Mouse (Mus musculus): ENCODE measurements around the gene Mapk1ip1.

The Mapk1ip1 gene

DNA sequence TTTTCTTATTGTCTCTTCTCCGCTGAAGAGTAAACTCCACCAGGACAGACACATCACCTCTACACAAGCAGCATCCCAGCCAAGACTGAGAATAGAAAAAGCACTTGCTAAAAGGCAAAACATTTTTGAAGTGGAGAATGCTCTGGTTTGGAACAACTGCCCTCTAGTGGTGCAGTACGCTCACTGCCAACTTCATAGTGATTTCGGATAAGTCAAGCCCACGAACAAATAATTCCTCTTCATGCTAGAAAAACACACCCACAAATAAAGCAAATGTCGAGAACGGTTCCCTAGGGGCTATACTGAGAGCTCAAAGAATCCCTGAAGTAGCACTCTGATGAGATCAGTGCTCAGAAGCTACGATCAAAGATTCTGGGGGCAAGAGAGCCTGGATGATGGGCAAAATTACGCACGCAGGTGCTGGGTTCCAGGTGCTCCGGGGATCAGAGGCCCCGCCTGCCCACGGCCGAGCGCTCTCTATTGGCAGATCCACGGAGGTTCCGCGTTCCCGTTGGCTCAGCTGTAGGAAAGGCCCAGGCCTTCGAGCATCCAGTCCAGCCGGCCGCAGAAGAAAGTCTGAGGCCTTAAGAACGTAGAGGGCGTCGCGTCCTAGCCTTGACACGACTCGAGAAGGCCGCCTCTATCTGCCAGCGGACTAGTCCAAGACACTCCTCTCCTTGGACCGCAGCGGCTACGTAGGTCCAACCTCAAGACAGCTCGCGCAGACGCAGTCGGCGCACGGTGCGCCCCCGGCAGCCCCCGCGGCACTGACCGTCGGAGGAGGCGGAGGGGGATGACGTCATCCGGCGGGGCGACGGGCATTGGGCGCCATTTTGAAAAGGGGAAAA, at the start of gene Mapk1ip1, which contains the start of gene Ppp2r2d:
Gene Mapk1ip1, minus strand, starts transcription at position 730 of the 848 bp plus-strand sequence.
Gene Ppp2r2d, plus strand, starts transcription at position 536 of the 848 bp plus-strand sequence.
- DNase-seq (ENCODE audit: low spot score in 2 of 2), result peak; percentile 95 to 96

DNA sequence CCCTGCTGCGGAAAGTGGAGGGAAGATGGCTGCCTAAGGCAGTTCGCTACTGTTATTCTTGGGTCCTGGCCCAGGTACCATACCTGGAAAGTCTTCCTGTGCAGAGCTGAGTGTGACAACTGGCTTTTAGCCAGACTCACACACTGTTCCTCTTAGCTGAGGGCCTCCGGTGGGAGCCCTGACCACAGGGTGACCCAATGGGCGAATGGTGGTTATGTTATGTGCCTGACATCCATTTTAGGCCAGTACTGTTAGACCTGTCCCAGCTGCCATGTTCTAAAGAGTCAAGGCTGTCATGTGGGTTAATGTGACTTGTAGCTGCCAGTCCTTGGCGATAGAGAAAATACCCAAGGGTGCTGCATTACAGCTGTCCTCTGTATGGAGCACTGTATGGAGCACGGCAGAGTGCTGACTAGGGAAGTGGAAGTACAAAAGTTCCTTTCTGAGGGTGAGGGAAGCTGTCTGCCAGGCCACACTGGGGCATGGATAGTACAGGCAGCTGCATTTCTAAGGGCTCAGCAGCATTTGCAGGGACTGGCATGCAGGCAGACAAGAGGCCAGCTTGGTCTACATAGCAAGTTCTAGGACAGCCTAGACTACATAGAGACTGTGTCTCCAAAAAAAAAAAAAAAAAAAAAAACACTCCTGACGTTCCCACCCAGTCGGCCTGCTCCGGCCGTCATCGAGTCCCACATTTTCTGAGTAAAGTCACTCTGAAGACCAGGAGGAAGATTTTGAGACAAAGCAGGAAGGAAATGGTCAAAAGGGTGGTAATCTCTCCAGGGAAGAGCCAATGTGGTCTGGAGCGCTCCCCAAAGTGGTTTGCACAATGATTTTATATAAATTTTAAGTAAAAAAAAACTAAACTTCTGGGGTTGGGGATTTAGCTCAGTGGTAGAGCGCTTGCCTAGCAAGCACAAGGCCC, 39.6 kb upstream of the Mapk1ip1 start:
- no peak for DNase-seq (ENCODE audit: low spot score in 2 of 2)

DNA sequence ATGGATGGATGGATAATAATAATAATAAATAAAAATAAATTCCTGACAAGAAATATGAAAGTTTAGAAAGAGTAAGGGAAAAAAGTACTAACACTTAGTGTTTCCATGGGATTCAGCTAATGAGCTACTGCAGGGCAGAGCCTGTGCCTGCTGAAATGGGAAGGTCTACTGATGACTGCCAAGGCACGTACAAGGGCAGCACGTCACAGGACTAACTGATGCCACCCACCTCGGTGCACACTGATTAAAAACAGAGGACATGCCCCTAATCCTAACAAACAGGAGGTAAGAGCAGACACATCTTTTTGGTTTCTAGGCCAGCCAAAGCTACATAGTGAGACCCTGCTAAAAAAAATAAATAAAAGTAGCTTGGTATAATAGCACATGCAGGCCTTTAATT, 37.7 kb upstream of the Mapk1ip1 start:
- DNase-seq (ENCODE audit: low spot score in 2 of 2), result no peak

DNA sequence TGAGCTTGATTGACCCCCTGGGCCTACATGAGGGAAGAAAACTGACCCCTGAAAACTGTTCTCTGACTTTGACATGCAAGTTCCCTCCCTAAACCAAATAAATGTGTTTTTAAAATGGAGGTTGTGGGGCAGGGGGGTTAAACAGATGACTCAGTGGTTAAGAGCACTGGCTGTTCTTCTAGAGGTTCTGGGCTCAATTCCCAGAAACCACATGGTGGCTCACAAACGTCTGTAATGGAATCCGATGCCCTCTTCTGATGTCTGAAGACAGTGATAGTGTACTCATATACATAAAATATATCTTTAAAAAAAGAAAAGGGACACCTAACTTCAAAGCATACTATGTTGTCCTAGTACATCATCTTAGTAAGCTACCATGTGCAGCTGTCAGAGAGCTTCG, 29.0 kb upstream of the Mapk1ip1 start:
- no peak for DNase-seq (ENCODE audit: low spot score in 2 of 2)

DNA sequence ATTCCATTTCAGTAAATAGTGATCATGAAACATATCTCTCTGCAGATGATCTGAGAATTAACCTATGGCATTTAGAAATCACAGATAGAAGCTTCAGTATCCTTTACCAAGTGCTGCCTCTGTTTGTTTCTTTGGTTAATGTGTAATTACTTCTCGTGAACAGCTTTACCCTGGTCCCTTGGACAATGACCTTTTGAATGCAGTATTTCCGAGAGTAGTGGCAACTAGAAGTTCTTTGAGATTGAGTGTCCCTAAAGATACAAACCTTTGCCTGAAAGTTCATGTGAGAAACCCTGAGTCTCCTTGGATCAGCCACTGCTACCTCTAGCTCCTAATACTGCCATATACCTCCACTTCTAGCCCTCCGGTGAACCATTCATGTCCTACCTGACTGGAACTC, 26.9 kb upstream of the Mapk1ip1 start:
- DNase-seq (ENCODE audit: low spot score in 2 of 2), result no peak

DNA sequence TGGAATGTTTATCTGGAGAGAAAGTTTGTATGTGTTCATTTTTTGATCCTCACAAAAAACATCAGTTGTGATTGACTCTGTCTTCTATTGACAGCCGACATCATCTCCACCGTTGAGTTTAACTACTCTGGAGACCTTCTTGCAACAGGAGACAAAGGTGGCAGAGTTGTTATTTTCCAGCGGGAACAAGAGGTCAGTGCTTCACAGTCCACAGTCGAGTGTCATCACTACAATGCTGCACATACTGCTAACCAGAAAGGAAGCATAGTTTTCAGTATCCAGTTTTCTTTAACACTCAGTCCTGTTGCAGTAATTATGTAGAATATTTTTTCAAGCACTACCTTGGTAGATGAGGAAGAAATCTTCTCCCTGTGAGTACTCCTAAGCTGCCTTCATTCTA, 22.2 kb upstream of the Mapk1ip1 start:
- no peak for DNase-seq (ENCODE audit: low spot score in 2 of 2)

DNA sequence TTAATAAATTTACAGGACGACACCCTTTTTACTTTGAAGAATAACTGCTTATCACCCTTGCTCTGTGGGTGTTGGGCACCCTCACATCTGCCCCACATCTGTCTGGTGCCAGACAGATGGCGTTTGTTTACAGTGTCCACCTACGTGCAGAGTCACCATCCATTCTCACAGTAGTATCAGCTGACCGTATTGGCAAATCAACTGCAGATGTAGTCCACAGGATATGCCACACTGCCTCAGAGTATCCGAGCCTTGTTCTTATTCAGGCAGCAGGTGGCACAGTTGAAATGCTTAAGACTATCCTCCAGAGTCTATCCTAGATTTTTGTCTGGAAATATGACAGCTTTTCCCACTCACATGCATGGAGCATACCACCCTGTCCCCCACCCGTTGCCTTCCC, 21.2 kb upstream of the Mapk1ip1 start:
- no peak for DNase-seq (ENCODE audit: low spot score in 2 of 2)

DNA sequence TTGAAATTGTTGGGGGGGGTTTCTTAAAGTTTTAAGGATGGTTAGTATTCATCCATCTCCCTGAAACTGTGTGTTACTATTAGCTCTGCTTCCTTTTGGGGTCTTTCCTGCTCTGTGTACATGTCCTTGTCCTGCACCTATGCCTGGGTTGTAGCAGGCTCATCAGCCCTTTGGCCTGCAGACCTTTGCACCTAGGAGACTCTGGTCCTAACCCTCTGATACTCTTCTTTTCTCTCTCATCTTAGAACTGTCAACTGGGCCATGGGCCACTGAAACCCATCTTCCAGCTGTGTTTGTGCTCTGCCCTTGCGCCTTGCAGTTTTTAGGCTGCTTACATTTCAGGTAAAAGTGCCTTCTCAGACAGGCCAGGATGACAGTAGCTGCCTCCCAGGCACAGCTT, 18.7 kb upstream of the Mapk1ip1 start:
- no peak for DNase-seq (ENCODE audit: low spot score in 2 of 2)

DNA sequence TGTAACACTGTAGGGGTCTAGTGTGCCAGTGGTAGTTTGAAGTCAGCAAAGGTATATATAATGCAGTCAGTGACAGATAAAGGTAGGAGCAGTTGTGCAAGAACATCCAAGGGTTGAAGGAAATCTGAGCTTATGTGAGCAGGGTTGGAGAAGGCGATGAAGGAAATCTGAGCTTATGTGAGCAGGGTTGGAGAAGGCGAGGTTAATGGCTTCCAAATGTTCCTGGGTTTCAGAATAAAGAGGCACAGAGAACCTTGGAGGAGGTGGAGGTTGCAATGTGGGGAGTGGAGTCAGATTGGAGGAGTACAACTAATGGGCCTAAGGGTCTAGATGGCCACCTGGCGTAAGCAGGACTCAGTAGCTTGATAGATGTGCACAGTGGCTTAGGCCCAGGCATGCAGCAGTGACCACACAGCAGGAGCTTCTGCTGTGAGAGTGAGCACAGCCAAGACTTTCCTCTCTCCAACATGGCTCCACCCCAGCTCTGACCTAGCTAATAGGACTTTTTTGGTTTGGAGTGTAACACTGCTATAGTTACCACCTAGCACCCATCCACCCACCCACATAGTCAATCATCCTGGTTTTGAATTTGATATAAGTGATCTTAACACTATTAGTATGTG, 18.0 kb upstream of the Mapk1ip1 start:
- DNase-seq (ENCODE audit: low spot score in 2 of 2), result no peak

DNA sequence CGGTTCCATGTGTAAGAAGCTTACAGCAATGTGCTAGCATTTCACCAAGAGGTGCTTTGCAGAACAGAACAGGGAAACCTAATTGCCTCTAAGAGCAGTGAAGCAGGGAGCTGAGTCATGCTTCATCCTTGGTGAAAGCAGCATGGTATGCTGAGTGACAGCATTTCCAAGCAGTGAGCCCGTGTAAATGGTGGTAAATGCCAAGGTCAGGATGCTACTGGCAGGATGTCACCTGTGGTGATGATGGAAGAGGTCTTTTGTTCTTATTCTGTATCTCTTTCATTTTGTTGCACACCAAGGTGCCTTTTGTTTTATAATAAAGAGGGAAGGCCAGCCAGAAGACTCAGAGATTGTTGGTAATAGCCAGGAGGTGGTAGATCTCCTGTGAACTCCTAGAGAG, 10.6 kb upstream of the Mapk1ip1 start:
- DNase-seq (ENCODE audit: low spot score in 2 of 2), result no peak

DNA sequence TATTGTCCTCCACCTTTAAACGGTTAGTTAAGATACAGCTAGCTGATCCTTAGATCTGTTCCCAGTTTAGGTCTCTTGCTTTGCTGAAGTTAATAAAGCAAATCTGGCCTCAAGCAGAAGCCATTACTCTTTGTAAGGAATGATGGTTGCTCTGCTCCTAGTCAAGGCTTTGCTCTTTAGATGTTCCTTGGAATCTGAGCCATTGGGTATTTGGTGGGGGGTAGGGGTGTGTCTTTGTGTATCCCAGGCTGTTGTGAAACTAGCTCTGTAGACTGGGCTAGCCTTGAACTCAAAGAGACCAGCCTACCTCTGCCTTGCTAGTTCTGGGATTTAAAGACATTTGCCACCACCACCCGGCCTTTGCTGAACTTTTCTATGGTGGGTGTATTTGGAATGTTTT, 8.1 kb upstream of the Mapk1ip1 start:
- DNase-seq (ENCODE audit: low spot score in 2 of 2), result no peak

DNA sequence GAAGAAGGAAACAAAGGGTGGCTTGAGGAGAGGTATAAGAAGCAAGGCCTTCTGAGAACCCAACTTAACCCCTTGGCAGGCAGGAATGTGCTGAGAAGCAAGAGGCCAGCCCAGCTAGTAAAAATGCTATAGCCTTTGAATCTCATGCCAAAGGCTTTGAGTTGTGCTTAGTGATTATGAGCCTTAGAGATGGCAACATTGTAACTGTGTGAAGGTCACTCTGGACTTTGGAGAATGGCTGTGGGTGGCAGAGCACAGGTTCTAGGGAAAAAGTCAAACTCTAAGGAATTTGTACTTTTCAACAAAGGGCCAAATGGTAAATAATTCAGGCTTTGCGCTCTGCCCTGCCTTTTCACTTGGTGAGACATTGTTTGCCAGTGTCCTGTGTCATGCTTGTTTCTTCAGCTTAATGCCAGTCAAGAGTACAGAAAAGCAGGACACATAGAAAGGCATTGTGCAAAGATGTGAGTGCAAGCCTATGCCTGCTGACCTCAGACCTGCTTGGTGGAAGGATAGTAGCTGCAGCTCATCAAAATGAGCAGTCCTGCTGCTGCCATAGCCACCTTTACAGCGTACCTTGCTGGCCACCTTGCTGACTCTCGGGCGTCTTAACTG, 7.5 kb upstream of the Mapk1ip1 start:
- no peak for DNase-seq (ENCODE audit: low spot score in 2 of 2)

DNA sequence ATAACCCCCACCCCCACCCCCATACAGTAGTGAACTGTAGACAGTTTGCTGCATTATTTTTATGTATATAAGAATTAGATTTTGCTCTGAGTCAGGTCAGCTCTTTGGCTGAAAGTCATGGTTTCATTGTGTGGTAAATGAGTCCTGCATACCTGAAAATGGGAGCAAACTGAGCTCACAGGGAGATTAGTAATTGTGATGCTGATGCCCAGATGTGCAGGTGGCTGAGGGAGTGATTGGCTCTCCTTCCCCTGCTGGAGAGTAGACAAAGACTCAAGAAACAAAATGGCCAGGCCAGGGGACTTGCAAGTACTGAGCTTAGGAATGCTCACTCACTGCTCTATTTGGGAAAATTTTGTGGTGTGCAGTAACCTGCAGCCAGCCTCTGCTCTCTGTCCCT, 4.0 kb upstream of the Mapk1ip1 start:
- DNase-seq (ENCODE audit: low spot score in 2 of 2), result no peak

DNA sequence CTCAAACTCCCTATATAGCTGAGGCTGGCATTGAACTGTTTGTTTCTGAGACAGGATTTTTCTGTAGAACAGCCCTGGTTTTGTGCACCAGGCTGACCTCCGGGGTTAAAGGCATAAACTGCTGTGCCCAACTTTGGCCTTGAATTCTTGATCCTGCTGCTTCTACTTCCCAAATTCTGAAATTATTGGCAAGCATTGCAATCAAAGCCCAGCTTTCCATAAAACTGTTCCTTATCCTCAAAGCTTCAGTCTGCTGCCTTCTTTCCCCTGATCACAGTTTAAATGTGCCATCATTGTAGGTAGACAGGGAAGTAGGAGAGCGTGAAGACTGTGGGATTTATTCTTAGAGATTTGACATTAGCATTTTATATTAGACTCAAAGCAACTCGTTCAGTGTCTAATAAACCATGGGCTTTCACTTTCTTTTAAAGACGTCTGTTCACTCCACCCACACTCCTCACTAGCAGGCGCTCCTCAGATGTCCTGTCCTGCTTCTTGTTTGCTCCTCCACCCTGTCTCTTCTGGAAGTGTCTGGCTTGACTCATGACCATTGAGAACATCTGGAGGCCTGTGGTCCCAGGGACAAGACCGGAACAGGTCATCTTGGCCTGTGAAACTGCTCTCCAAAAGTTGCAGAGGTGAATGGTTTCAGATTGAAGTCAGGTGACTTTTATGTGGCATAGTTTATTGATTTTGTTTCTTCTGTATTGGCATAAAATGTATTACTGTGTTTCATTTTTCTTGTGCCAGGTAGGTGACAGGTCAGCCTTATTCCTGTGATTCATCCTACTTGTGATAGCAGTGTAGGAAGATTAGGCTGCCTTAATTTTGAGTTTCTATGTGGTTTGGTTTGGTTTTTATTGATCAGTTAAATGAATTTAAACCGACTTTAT, 2.2 kb upstream of the Mapk1ip1 start:
- no peak for DNase-seq (ENCODE audit: low spot score in 2 of 2)

DNA sequence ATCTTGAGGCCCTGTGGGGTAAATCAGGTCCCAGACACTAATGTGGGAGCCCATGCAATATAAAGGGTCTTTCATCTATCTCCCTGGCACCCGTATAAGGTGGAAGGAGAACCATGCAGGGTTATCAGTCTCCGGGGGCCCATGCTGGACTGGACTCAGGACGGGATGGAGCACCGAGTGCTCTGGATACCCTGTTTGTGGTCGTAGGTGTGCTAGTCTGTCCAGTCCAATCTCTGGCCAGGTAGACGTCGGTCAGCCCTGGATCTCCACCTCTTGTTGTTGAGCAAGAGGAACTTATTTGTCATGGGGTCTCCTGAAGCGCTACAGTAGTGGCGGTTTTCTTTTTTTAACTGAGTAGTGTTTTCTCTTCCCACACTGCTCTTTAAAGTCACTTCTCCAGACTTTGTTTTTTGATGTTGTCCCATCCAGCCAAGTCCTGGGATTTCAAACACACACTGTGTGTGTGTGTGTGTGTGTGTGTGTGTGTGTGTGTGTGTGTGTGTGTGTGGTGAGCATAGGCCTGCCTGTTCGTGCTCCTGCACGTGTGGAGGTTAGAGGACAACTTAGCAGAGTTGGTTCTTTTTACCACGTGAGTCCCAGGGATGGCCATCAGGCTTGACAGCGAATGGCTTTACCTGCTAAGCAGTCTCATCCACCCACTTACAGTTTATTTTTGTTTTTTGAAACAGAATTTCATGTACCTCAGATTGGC, 1.4 kb upstream of the Mapk1ip1 start:
- DNase-seq (ENCODE audit: low spot score in 2 of 2), result no peak

DNA sequence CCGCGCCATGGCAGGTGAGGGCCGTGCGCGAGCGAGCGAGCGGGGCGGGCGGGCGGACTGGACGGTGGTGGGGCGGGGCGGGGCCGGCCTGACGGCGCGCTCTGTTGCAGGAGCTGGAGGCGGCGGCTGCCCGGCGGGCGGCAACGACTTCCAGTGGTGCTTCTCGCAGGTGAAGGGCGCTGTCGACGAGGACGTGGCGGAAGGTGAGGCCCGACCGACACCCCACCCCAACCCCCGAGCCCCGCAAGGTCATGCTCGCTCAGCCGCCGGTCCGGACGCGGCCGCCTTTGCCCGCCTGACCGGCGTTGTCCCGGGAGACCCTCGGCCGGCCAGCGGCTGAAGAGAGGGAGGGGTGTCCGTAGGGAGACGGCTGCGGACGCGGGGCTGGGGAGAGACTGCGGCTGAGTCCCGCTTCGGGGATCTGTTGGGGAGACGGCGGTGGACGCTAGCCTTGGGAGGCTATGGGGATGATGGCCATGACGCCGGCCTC, 474 bp upstream of the Mapk1ip1 start:
- DNase-seq (ENCODE audit: low spot score in 2 of 2), result no peak

DNA sequence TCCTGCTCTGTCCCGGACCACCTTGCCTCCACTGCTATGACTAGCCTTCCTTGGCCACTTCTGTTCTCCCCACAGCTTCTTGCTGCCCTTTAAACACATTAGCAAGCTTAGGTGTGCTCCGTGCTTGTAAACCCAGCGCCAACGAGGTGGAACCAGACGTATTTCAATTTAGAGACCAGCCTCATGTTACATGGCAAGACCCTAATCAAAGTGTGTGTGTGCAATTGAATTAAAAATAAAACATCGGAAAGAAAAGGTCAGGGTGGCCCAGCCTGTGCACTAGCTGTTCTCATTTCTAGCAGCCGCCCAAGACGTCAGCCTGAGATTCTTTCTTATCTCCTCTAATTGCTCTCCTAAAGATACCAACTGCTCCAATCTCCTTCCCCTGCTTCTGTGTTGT, 962 bp downstream of the Mapk1ip1 start:
- no peak for DNase-seq (ENCODE audit: low spot score in 2 of 2)

DNA sequence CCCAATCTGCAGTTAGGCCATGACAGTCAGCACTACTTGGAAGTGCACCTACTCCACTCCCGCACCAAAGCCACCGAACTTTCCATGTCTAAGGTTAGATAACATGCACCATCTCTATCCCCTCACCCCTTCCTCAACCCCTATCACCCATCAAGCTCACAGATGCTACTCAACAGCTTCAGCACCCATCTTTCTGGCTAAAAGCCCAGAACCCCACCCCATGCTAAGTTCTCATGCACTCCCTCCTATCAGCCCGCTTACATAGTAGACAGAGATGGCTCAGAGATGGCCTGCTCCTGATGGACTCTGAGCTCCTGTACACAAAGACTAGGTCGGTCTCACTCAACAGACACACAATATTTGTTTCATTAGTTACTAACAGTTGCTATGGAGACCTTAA, 2.7 kb downstream of the Mapk1ip1 start:
- no peak for DNase-seq (ENCODE audit: low spot score in 2 of 2)

DNA sequence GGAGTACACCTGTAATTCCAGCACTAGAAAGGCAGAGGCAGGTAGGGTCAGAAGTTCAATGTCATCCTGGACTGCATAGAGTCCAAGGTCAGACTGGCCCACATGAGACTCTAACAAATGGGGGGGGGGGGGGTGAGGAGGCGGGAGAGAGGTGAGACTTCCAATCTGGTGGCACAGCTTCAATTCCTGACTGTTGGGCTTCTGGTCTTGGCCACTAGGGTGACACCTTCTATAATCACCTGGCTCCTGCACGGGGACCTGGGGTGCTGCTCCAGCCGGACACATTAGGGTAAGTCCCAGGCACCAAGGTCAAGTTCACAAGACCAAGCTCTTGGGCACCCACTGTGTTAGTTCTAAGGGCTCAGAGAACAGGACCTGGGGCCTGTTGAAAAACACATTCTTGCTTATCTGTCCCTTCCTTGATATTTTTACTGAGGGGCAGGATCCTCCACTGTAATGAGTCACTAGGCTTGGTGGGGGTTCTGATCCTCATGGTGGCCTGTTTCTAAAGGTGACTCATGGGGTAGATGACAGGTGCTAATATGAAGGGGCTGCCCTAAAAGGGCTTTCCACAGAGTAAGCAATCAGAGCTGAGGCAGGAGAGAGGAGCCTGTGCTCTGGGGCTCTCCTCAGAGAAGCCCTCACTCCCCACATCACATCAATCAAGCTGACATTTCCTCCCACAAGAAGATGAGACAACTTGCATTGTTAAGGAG, 4.5 kb downstream of the Mapk1ip1 start:
- no peak for DNase-seq (ENCODE audit: low spot score in 2 of 2)
